Mouse (Mus musculus) heart, embryonic 11.5 days (tissue): ENCODE data around the gene Cacng2. TPM values are rescaled to one million over a fixed set of nuclear protein-coding genes. Genes with fewer than 3 reads are reported as not detected.

Source experiments
- ATAC-seq: fragments of 200-750 bp; cut with Nextera tagmentation; replicated peaks from 2 replicates; pipeline ENCODE4 v1.8.0; 2017; ENCODE audit warnings: moderate library complexity; ENCODE audit not compliant: insufficient number of reproducible peaks, low FRiP score, low TSS enrichment
- H3K27ac ChIP-seq: fragments of 300-500 bp; sonication (generic); 2 replicates; pipeline ENCODE4 v1.5.1; 2014; ENCODE audit warnings: mild to moderate bottlenecking, low read depth, low read length
- H3K27me3 ChIP-seq: fragments of 300-500 bp; sonication (generic); 2 replicates; pipeline ENCODE4 v1.6.1; 2014; ENCODE audit warnings: mild to moderate bottlenecking, low read length, mixed read lengths; ENCODE audit not compliant: control insufficient read depth, insufficient read depth
- H3K36me3 ChIP-seq: fragments of 300-500 bp; sonication (generic); 2 replicates; pipeline ENCODE4 v1.6.1; 2014; ENCODE audit warnings: mild to moderate bottlenecking, low read length, moderate library complexity, mixed read lengths; ENCODE audit not compliant: control insufficient read depth, insufficient read depth
- H3K4me1 ChIP-seq: fragments of 300-500 bp; sonication (generic); 2 replicates; pipeline ENCODE4 v1.6.1; 2014; ENCODE audit warnings: low read length; ENCODE audit not compliant: control insufficient read depth, insufficient read depth
- H3K4me2 ChIP-seq: fragments of 300-500 bp; sonication (generic); 2 replicates; pipeline ENCODE4 v1.6.1; 2014; ENCODE audit warnings: mild to moderate bottlenecking, moderate library complexity
- H3K4me3 ChIP-seq: fragments of 300-500 bp; sonication (generic); 2 replicates; pipeline ENCODE4 v1.5.1; 2014; ENCODE audit warnings: low read depth, low read length
- H3K9ac ChIP-seq: fragments of 300-500 bp; sonication (generic); 2 replicates; pipeline ENCODE4 v1.6.1; 2014; ENCODE audit warnings: mild to moderate bottlenecking, low read depth, low read length, moderate library complexity
- H3K9me3 ChIP-seq: fragments of 300-500 bp; sonication (generic); replicated peaks from 2 replicates; pipeline ENCODE4 v1.6.1; 2016; ENCODE audit warnings: low read length; ENCODE audit not compliant: control insufficient read depth
- WGBS: fragments of 180-500 bp; shearing (Covaris S2); extraction: QIAGEN DNeasy Blood & Tissue Kit; methylation state at CpG from one replicate; pipeline ENCODE4 v1.1.7; 2014; ENCODE audit not compliant: insufficient replicate concordance; 5-methylcytosine and 5-hydroxymethylcytosine counted together
- polyA plus RNA-seq: library from polyadenylated mRNA; unstranded; fragments of >200 nt; fragmentation: Nextera tagmentation; extraction: Ambion mirVana; gene quantifications from 2 replicates; pipeline ENCODE4 v1.2.1, GENCODE M21; 2014

Cacng2 gene
- polyA plus RNA-seq, 1 experiment from 2014 or later: 0.06 TPM

DNA sequence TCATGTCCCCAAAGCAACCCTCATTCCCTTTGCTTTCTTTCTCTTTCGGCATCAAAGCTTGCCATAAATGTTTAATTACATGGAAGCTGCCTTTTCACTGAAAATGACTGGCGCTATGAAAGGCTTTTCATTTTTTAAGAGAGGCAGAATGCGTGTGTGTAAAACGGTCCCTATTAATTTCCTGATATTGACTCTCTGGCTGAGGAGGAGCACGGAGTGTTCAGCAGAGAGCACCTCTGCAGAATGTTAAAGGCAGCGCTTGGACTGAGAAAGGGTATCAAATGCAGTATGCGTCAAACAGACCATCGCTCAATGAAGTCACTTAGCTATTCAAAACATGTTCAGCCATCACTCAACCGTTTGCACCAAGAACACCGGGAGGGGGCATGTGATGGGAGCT, 2.9 kb downstream of the Cacng2 start:
- Histone ChIP-seq H3K27me3 (peaks cover 17% of the 10 kb centered on the region), H3K4me2 (no peak overlapping the region), H3K4me3 (no peak overlapping the region), H3K4me1 (no peaks in the 10 kb centered on the region; the same call in 1 of the 2 replicates), H3K27ac (no peak overlapping the region), H3K9me3 (no peaks in the 10 kb centered on the region), H3K36me3 (no peaks in the 10 kb centered on the region), H3K9ac (no peak overlapping the region)
- whole genome bisulfite sequencing: 79% methylated on average over 10 of the region's 10 CpGs
- no peak for ATAC-seq

DNA sequence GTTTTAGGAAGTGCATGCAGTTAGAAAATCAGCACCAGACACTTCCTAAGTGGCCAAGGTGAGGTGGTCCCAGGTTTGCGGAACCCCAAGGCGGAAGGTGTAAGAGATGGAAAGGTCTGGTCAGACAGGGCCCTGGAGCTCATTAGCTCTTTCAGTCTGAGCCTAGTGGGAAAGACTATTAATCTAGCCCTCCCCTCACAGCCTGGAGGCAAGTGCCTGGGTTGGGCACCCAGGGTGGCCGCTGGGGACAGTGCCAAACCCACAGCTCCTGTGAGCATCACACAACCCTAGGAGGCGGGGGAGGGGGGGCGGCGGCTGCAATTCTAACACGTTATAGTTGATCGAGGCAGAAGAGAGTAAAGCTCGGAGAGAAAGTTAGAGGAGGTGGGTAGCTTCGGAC, 3.6 kb downstream of the Cacng2 start:
- H3K4me1 ChIP-seq: no peaks in the 10 kb centered on the region; the same call in 1 of the 2 replicates
- peaks cover 17% of the 10 kb centered on the region for H3K27me3 ChIP-seq
- 63% methylated on average over 10 of the region's 10 CpGs for WGBS

DNA sequence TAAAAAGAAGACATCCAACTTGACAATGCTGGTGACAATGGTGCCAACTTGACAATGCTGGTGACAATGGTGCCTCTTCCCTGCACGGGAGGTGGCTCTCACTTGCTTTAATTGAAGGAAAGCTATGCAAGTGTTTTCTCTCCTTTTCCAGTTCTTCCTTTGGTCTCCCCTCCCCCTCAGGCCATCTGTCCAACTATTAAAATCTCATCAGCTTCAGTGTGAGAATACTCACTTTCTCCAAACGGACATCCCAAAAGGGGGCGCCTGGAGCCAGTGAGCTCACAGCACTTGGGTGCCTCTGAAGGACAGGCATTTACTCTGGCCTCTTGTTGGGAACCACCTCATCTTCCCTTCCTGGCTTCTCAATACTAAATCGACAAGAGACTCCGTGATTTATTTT, 20.3 kb downstream of the Cacng2 start:
- no peaks in the 10 kb centered on the region for H3K36me3 ChIP-seq
- no peaks in the 10 kb centered on the region for H3K27me3 ChIP-seq
- no peak overlapping the region for H3K4me3 ChIP-seq
- 58% methylated on average over 5 of the region's 5 CpGs for WGBS
- no peaks in the 10 kb centered on the region for H3K4me1 ChIP-seq
- no peak overlapping the region for H3K9ac ChIP-seq
- no peak overlapping the region for H3K27ac ChIP-seq
- H3K4me2 ChIP-seq: no peak overlapping the region
- no peak for ATAC-seq
- H3K9me3 ChIP-seq: no peaks in the 10 kb centered on the region

More for the DNA sequence above, 3.6 kb downstream of the Cacng2 start:
- H3K4me2 ChIP-seq: no peak overlapping the region
- H3K27ac ChIP-seq: no peak overlapping the region
- ATAC-seq: no peak
- H3K4me3 ChIP-seq: no peak overlapping the region
- H3K36me3 ChIP-seq: no peaks in the 10 kb centered on the region
- H3K9me3 ChIP-seq: no peaks in the 10 kb centered on the region
- no peak overlapping the region for H3K9ac ChIP-seq

GRCm38 (mm10) chr15:78096004-78096403, 23.8 kb downstream of the Cacng2 start:
- Histone ChIP-seq H3K36me3 (no peaks in the 10 kb centered on the region), H3K9ac (no peak overlapping the region), H3K4me1 (no peaks in the 10 kb centered on the region), H3K9me3 (no peaks in the 10 kb centered on the region), H3K4me2 (no peak overlapping the region), H3K27ac (no peak overlapping the region), H3K4me3 (no peak overlapping the region), H3K27me3 (0 out of 2 replicates have a peak, but pooled peaks cover 2% of the 10 kb centered on the region)
- WGBS: 79% methylated on average over 16 of the region's 16 CpGs
- no peak for ATAC-seq

DNA sequence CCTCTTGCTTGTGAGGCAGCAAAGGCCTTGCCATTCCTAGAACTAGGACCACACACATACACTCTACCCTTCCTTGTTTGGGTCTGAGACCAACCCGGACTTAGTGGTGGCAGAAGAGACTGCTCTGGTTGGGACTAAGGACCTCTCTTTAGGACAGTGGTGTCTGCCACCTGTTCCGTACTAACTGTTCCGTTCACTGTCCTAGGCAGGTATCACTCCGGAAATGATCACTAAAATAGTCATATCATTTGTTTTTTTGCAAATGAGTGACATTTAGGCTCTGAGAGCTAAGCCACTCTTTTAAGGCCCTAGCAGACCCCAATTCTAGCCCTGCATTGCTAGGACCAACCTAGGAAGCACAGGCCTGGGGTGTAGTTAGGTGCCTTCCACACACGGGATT, 26.2 kb downstream of the Cacng2 start:
- 81% methylated on average over 5 of the region's 5 CpGs for WGBS
- Histone ChIP-seq H3K9me3 (no peaks in the 10 kb centered on the region), H3K9ac (no peak overlapping the region), H3K4me3 (no peak overlapping the region), H3K4me1 (no peaks in the 10 kb centered on the region), H3K4me2 (no peak overlapping the region), H3K27ac (no peak overlapping the region), H3K36me3 (no peaks in the 10 kb centered on the region), H3K27me3 (0 out of 2 replicates have a peak, but pooled peaks cover 2% of the 10 kb centered on the region)
- no peak for ATAC-seq

DNA sequence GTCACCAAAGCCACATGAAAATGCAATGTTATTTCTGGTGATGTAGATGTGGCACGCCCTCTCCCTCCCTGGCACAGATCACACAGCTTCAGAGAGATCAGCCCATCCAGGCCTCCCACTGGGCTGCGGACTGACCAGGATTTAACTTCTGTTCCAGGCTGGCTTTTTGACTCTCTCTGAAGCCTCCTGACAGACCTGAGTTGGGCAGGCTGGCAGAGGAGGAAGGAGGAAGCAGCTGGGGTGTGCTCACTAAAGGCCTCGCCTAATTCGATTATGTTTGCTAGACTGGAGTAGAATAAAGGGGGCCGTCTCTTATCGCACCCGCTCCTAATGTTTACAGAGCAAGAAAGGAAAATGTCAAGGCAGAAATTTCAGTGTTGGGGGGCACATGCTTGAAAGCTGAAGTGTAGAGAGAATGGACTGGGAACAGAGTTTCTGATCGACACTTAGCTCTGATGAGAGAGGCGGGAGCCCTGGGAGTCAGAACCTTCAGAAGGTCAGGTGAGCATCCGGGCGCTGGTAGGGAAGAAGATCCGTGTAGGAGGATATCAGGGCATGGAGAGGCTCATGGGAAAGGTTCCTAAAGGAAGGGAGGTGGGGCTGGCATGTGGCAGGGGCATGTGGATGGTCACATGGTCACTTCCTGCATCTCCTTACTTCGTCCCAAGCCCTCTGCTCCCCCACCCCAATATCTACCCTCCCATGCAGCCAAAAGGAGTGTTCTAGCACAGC, 36.8 kb downstream of the Cacng2 start:
- no peak overlapping the region for H3K4me3 ChIP-seq
- no peak overlapping the region for H3K27ac ChIP-seq
- no peak overlapping the region for H3K9ac ChIP-seq
- H3K27me3 ChIP-seq: no peaks in the 10 kb centered on the region; the same call in 1 of the 2 replicates
- no peaks in the 10 kb centered on the region for H3K36me3 ChIP-seq
- H3K4me1 ChIP-seq: no peaks in the 10 kb centered on the region
- no peak for ATAC-seq
- 66% methylated on average over 13 of the region's 13 CpGs for WGBS
- H3K9me3 ChIP-seq: no peaks in the 10 kb centered on the region
- no peak overlapping the region for H3K4me2 ChIP-seq

GRCm38 (mm10) chr15:78082149-78082548, 37.7 kb downstream of the Cacng2 start:
- H3K4me3 ChIP-seq: no peak overlapping the region
- H3K36me3 ChIP-seq: no peaks in the 10 kb centered on the region
- no peak overlapping the region for H3K4me2 ChIP-seq
- H3K9ac ChIP-seq: no peak overlapping the region
- no peaks in the 10 kb centered on the region for H3K4me1 ChIP-seq
- H3K9me3 ChIP-seq: no peaks in the 10 kb centered on the region
- ATAC-seq: no peak
- H3K27ac ChIP-seq: no peak overlapping the region
- H3K27me3 ChIP-seq: no peaks in the 10 kb centered on the region; the same call in 1 of the 2 replicates
- 59% methylated on average over 8 of the region's 8 CpGs for WGBS

- H3K4me3 ChIP-seq: no peak overlapping the region
- H3K9ac ChIP-seq: no peak overlapping the region
- WGBS: 86% methylated on average over 7 of the region's 7 CpGs
- no peak for ATAC-seq
- no peaks in the 10 kb centered on the region for H3K9me3 ChIP-seq
- no peak overlapping the region for H3K27ac ChIP-seq
- no peak overlapping the region for H3K4me2 ChIP-seq
- no peaks in the 10 kb centered on the region for H3K4me1 ChIP-seq
- H3K27me3 ChIP-seq: no peaks in the 10 kb centered on the region; the same call in 1 of the 2 replicates
- no peaks in the 10 kb centered on the region for H3K36me3 ChIP-seq
Observed at GRCm38 (mm10) chr15:78081384-78081783, 38.4 kb downstream of the Cacng2 start.

GRCm38 (mm10) chr15:78080326-78080725, 39.5 kb downstream of the Cacng2 start:
- no peaks in the 10 kb centered on the region for H3K4me1 ChIP-seq
- no peaks in the 10 kb centered on the region; the same call in 1 of the 2 replicates for H3K27me3 ChIP-seq
- no peak for ATAC-seq
- H3K4me3 ChIP-seq: no peak overlapping the region
- H3K27ac ChIP-seq: no peak overlapping the region
- H3K9ac ChIP-seq: no peak overlapping the region
- no peaks in the 10 kb centered on the region for H3K9me3 ChIP-seq
- WGBS: 67% methylated on average over 4 of the region's 4 CpGs
- no peak overlapping the region for H3K4me2 ChIP-seq
- H3K36me3 ChIP-seq: no peaks in the 10 kb centered on the region
